Mouse (Mus musculus): ENCODE results near the gene Copz1.

The Copz1 gene

DNA sequence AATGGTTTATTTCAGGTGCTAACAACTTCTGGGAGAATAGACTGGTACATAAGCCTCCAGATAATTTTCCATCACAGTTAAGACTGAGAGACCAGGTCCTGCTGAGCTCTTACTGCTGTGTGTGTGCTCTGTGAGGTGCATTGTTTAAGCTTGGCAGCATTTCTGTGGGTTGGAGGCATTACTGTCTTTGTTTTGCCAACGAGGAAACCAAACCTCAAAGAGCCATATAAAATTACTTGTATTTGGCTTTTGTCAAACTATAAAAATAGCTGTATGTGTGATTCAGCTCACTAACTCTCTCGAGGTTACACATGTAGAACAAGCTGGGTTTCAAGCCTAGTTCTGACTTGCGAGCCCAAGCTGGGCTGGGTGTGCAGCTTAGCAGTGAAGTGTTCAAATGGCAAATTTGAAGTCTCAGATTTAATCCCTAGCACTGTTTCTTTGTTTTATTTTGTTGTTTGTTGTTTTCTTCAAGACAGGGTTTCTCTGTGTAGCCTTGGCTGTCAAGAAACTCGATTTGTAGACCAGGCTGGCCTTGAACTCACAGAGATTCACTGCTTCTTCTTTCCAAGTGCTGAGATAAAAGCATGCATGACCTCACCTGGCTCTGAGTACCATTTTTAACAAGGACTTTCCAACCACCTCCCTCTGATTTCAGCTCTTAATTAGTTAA is 20.3 kb downstream of the Copz1 start:
- DNase-seq (ENCODE audit: low spot score in 2 of 2), result no peak

DNA sequence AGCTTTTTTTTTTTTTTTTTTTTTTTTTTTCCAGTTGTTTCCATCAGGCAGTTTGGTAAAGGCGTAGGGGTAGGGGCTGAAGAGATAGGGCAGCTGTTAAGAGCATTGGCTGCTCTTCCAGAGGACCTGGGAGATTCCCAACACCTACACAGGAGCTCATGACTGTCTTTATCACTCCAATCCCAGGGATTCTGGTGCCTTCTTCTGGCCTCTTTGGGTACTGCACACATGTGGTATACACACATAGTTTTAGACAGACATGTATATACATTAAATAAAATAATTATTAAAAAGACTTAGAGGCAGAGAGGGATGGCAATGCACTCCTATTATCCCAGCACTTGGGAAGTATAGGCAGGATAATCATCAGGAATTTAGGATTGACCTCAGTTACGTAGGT is 20.9 kb downstream of the Copz1 start:
- no peak for DNase-seq (ENCODE audit: low spot score in 2 of 2)

- no peak for DNase-seq (ENCODE audit: low spot score in 2 of 2)
These were observed 22.1 kb downstream of the Copz1 start for GRCm38 (mm10) chr15:103294649-103295048.

DNA sequence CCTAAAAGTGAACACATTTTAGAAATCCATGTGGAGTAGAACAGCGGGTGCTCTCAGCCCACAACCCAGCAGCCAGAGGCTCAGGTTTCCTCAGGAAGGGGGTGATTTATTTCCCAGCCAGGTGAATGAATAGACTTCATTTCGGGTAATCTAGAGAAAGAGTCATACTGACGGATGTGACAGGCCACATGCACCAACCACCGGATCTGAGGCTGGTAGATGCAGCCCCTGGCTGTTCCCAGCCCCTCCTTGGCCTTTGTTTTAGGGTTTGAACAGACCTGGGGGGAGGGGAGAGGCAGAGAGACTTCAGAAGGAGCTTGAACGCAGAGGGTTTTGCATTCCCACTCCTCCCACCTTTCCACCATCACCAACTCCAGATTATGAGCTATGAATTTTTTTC is 23.3 kb downstream of the Copz1 start:
- DNase-seq (ENCODE audit: low spot score in 2 of 2), result no peak

DNA sequence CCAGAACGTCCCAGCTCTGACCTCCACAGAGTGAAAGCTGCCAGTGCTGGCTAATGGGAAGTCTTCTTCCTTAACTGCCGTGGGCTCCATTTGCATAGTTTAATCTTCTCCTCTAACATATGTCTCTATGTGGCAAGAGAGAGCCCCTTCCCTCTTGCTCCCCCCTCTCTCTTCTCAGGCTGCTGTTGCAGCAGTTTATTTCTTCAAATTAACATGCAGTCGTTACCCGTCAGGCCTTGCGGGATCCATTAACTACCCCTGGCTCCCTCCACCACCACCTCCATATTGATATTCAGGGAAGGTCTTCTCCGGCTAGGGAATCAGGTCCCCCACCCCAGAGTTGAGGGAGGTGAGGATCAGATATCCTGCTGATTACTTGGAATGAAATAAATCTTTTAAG is 24.8 kb downstream of the Copz1 start:
- DNase-seq (ENCODE audit: low spot score in 2 of 2), result no peak

- no peak for DNase-seq (ENCODE audit: low spot score in 2 of 2)
These were observed 25.5 kb downstream of the Copz1 start for GRCm38 (mm10) chr15:103298026-103298425.

GRCm38 (mm10) chr15:103298861-103299616 is 26.5 kb downstream of the Copz1 start:
- DNase-seq (ENCODE audit: low spot score in 2 of 2), result no peak

DNA sequence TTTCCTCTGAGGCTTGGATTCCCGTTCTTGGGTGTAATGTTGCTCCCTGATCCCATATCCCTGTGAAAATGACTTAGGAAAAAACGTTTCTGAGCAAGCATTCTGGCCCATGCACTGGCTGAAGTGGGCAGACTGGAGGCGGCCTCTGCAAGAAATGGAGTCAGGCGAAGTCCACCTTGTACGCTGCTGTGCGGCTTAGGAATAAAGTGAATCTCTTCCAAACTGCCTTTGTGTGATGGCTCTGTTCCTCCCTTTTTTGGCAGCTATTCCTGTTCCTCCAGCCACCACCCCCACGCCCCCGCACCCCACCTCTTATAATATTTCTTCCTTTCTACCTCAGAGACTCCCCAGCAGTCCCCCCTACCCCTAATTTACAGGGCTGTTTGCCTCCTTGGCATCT is 27.1 kb downstream of the Copz1 start:
- DNase-seq (ENCODE audit: low spot score in 2 of 2), result no peak

GRCm38 (mm10) chr15:103300067-103300471 is 27.6 kb downstream of the Copz1 start:
- no peak for DNase-seq (ENCODE audit: low spot score in 2 of 2)

GRCm38 (mm10) chr15:103300560-103300959 is 28.0 kb downstream of the Copz1 start:
- no peak for DNase-seq (ENCODE audit: low spot score in 2 of 2)

- no peak for DNase-seq (ENCODE audit: low spot score in 2 of 2)
These were observed 28.5 kb downstream of the Copz1 start for GRCm38 (mm10) chr15:103301046-103301445.

DNA sequence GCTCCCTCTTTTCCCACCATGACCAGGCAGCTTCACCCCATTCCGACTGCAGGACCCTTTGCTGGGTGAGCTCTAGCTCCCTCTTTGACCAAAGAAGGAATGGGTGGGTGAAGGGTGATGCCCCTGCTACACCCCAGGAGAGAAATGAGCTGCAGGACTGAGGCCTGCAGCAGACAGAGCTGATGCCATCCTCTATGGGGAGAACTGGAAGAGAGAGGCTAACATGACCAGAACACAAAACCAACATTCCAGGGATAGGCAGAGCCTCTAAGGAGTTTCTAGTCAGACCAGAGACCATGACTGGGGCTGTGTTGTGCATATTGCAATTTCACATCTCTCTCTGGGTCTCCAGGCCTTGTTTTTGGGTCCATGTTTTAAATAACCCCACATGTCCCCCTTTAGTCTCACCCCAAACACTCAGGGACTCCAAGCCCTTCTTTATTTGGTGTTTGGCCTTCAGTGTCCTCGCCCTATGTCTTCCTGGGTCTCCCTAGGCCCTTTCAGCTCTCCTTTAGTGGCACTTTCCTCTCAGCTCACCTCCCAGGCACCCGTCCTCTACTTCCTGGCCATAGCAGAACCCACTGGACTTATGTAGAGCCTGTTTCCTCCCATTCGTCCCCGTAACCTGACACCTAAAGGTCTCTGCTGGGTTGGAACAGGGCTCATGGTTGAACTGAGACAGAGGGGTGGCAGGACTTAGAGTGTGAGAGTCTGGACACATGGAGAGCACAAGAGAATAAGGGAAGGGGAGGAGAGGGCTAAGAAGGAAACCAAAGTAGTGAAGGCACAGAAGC is 29.2 kb downstream of the Copz1 start:
- no peak for DNase-seq (ENCODE audit: low spot score in 2 of 2)

DNA sequence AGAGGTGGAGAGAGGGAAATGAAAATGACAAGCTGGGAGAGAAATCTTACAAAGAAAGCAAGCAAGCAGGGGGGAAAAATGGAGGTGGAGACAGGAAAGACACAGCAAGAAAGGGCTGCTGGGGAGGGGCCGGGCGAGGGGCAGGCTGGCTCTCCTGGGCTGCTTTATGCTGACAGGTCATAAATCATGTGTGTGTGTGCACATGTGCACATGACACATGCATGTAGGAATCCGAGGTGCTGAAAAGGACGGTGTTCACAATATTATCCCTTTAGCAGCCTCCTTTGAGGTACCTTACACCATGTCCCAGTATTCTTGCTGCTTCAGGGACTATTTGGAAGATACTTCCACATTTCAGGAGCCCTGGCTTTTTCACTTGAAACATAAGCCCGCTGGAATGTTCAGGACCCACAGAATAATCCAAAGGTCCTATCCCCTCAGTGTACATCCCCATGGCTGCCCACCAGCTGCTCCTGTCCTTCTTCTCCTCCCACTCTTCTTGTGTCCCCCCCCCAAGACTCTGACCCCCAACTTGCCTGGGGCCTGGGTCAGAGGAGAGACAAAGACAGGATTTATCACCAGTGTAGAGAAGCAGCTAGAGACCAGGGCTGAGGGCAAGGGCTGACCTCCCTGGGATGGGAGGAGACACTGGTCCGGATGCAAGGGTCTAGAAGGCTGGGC is 30.0 kb downstream of the Copz1 start:
- no peak for DNase-seq (ENCODE audit: low spot score in 2 of 2)

DNA sequence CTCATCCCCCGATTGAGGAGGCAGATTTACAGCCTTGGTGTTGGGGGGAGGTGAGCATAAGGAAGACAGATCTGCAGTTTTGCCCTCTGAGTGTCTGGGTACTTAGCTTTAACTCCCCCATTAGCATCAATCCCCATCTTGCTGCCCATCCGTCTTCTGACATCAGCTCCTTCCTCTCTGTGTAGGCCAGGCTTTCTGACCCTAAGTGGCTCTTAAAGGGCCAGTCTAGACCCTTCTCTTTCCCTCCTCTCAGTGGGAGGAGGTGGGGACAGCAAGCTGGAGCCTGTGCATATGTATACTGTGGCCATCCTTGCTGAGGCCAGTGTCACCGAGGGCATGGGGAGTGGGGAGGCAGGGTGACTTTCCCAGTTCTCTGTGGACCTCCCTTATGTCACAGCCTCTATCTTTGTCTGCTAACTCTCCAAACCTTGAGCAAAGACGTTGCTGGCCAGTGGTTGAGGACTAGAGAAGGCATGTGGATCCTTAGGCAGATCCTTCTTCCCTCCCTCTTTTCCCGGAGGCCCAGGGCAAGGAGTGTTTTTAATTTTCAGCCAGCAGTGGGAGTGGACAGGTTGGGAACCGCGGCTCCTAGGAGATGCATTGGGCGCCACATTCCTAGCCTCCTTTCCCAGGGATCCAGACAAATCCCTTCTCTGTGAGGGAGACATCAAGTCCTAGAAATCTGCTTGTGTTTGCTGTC is 31.6 kb downstream of the Copz1 start:
- no peak for DNase-seq (ENCODE audit: low spot score in 2 of 2)

DNA sequence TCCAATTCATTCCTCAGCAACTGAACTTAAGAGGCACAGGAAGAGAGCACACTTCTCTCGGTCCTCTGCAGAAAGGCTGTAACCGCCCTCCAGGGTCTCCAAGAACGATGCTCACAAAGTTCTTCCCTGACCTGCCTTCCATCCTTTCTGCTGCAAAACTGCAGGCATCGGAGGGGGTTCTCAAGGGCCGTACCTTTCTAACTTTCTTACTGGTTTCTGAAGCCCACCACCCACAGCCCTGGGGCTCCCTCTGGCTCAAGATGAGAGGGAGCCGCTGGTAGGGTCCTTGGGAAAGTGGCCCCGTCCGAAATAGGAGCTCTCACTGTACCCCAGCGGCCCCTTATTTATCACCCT is 32.1 kb downstream of the Copz1 start:
- no peak for DNase-seq (ENCODE audit: low spot score in 2 of 2)

- peak; percentile 91 to 94 for DNase-seq (ENCODE audit: low spot score in 2 of 2)
These were observed 32.7 kb downstream of the Copz1 start for GRCm38 (mm10) chr15:103305070-103305678.

GRCm38 (mm10) chr15:103305792-103306645 is 33.5 kb downstream of the Copz1 start:
- no peak for DNase-seq (ENCODE audit: low spot score in 2 of 2)

GRCm38 (mm10) chr15:103307125-103307524 is 34.6 kb downstream of the Copz1 start:
- peak; percentile 89 to 93 for DNase-seq (ENCODE audit: low spot score in 2 of 2)

- no peak for DNase-seq (ENCODE audit: low spot score in 2 of 2)
These were observed 35.8 kb downstream of the Copz1 start for GRCm38 (mm10) chr15:103308056-103308875.

Data from urinary bladder, postnatal 36 days (tissue).